Mouse (Mus musculus) bone marrow macrophage, adult 2 months (primary cell): ENCODE measurements around the gene Tox4. TPM values are rescaled to one million over a fixed set of nuclear protein-coding genes. Genes with fewer than 3 reads are reported as not detected.

Experiments used
- H3K27ac ChIP-seq: 2 replicates; pipeline ENCODE4 v1.5.1; 2012; ENCODE audit warnings: low read depth, low read length; ENCODE audit not compliant: insufficient read depth
- H3K4me1 ChIP-seq: 2 replicates; pipeline ENCODE4 v1.6.1; 2012; ENCODE audit warnings: low read length; ENCODE audit not compliant: control insufficient read depth, insufficient read depth
- H3K4me3 ChIP-seq: 2 replicates; pipeline ENCODE4 v1.5.1; 2012; ENCODE audit warnings: mild to moderate bottlenecking, low read length, moderate library complexity; ENCODE audit not compliant: insufficient read depth
- CTCF ChIP-seq: IDR thresholded peaks from 2 replicates; pipeline ENCODE4 v1.5.1; 2012; ENCODE audit warnings: low read depth, mild to moderate bottlenecking, low read length, moderate library complexity
- POLR2A ChIP-seq: IDR thresholded peaks from 2 replicates; pipeline ENCODE4 v1.6.1; 2012; ENCODE audit warnings: mild to moderate bottlenecking, low read depth, low read length, borderline replicate concordance
- polyA plus RNA-seq: library from polyadenylated mRNA; stranded (reverse); fragments of >200 nt; gene quantifications from 2 replicates; pipeline ENCODE4 v1.2.4, GENCODE M21; 2012; ENCODE audit not compliant: missing spikeins, insufficient read depth, insufficient read length

The Tox4 gene
- 39.0 and 39.2 TPM in 2 replicates for polyA plus RNA-seq

GRCm38 (mm10) chr14:52278932-52279746 is at the start of gene Tox4, which contains the start of gene Rab2b:
Gene Tox4 (plus strand): TSS chr14:52279146.
Gene Rab2b (minus strand): TSS chr14:52279545.
- Histone ChIP-seq H3K4me3 (peak within 1 kb of the TSS; percentile 91), H3K27ac (peak within 1 kb of the TSS; percentile 79), H3K4me1 (peaks cover 10% of the 10 kb centered on the region)
- TF ChIP-seq CTCF (peak; percentile 63), POLR2A (no peak)

GRCm38 (mm10) chr14:52232249-52232648 is 46.7 kb upstream of the Tox4 start:
- H3K4me3 ChIP-seq = no peak overlapping the region
- TF ChIP-seq POLR2A (no peak), CTCF (no peak)

GRCm38 (mm10) chr14:52235165-52235564 is 43.8 kb upstream of the Tox4 start:
- no peak overlapping the region for H3K27ac ChIP-seq
- no peaks in the 10 kb centered on the region for H3K4me1 ChIP-seq
- no peak overlapping the region for H3K4me3 ChIP-seq
- no peak for TF ChIP-seq CTCF
- TF ChIP-seq POLR2A = no peak

More at GRCm38 (mm10) chr14:52232249-52232648, 46.7 kb upstream of the Tox4 start:
- no peak overlapping the region for H3K27ac ChIP-seq
- no peaks in the 10 kb centered on the region for H3K4me1 ChIP-seq

DNA sequence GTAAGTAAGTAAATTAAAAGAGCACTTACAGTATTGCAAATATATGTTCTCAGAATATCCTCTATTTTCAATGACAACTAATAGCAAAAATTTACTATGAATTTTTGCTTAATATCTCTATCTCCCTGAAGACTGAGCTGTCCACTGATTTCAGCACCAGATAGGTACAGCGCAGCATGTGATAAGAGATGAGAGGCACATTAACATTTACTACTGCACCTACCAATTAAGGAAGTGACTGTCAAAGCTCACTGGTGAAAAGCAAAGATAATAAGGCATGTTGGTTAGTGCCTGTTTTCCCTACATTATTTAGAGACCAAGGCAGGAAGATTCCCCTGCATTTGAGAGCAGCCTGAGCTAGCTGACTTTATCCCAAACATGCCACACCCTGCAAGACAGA is 42.7 kb upstream of the Tox4 start:
- no peaks in the 10 kb centered on the region for H3K4me1 ChIP-seq
- no peak overlapping the region for H3K27ac ChIP-seq
- no peak for TF ChIP-seq CTCF
- TF ChIP-seq POLR2A = no peak
- no peak overlapping the region for H3K4me3 ChIP-seq

- Histone ChIP-seq H3K4me1 (peaks cover 5% of the 10 kb centered on the region), H3K27ac (no peak overlapping the region), H3K4me3 (peak overlapping the region; percentile 69)
- TF ChIP-seq POLR2A (no peak), CTCF (no peak)
These were observed 34.8 kb upstream of the Tox4 start for GRCm38 (mm10) chr14:52244041-52244689.

GRCm38 (mm10) chr14:52244690-52245042 is 34.3 kb upstream of the Tox4 start:
- peak overlapping the region; percentile 69 for H3K4me3 ChIP-seq
- no peak overlapping the region for H3K27ac ChIP-seq
- TF ChIP-seq CTCF (no peak), POLR2A (no peak)
- H3K4me1 ChIP-seq = peaks cover 5% of the 10 kb centered on the region

DNA sequence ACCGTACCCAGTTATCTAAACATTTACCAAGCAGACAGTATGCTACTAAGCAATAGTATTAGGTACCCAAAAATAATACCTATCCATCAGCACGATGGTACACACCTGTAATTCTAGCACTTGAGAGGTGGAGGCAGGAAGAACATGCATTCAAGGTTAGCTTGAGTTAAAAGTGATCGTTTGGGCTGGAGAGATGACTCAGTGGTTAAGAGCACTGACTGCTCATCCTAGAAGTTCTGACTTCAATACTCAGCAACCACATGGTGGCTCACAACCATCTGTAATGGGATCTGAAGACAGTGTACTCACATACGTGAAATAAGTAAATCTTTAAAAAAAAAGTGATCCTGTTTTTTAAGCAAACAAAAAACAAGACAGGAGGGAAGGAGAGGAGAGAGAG is 32.8 kb upstream of the Tox4 start:
- H3K4me3 ChIP-seq = no peak overlapping the region
- peaks cover 5% of the 10 kb centered on the region for H3K4me1 ChIP-seq
- H3K27ac ChIP-seq = no peak overlapping the region
- TF ChIP-seq POLR2A = no peak

GRCm38 (mm10) chr14:52256311-52257175 is 22.4 kb upstream of the Tox4 start:
- TF ChIP-seq CTCF (no peak), POLR2A (no peak)
- Histone ChIP-seq H3K4me1 (peaks cover 26% of the 10 kb centered on the region), H3K4me3 (peak overlapping the region; percentile 93), H3K27ac (peak overlapping the region; percentile 47)

GRCm38 (mm10) chr14:52257484-52258213 is 21.3 kb upstream of the Tox4 start, which contains the start of gene Chd8:
Gene Chd8 (minus strand): TSS chr14:52257780.
- peak within 1 kb of the TSS; percentile 93 for H3K4me3 ChIP-seq
- peak within 1 kb of the TSS; percentile 47 for H3K27ac ChIP-seq
- H3K4me1 ChIP-seq = peaks cover 19% of the 10 kb centered on the region
- peak; percentile 81; the same call in 1 of the 2 replicates for TF ChIP-seq POLR2A
- peak; percentile 64 for TF ChIP-seq CTCF
